Mouse (Mus musculus) lung, postnatal 0 days (tissue): ENCODE measurements around the gene Smyd5. TPM values are rescaled to one million over a fixed set of nuclear protein-coding genes. Genes with fewer than 3 reads are reported as not detected.
A peak's percentile ranks its signal among the peaks of the same experiment; 100 is the strongest.

Experiments
- ATAC-seq: fragments of 200-750 bp; cut with Nextera tagmentation; 2 replicates; pipeline ENCODE4 v1.8.0; 2017; ENCODE audit warnings: moderate library complexity
- DNase-seq: peaks from one replicate; pipeline ENCODE4 v3.0.0-alpha.2; 2016; ENCODE audit warnings: low spot score
- H3K27ac ChIP-seq: fragments of 300-500 bp; sonication (generic); 2 replicates; pipeline ENCODE4 v1.5.1; 2014; ENCODE audit warnings: antibody characterized with exemption, mild to moderate bottlenecking, low read length, mixed read lengths
- H3K27me3 ChIP-seq: fragments of 300-500 bp; sonication (generic); replicated peaks from 2 replicates; pipeline ENCODE4 v1.6.1; 2014; ENCODE audit warnings: low read length, mixed read lengths; ENCODE audit not compliant: insufficient read depth
- H3K36me3 ChIP-seq: fragments of 300-500 bp; sonication (generic); 2 replicates; pipeline ENCODE4 v1.6.1; 2014; ENCODE audit warnings: low read length, mixed read lengths; ENCODE audit not compliant: insufficient read depth
- H3K4me1 ChIP-seq: fragments of 300-500 bp; sonication (generic); 2 replicates; pipeline ENCODE4 v1.6.1; 2014; ENCODE audit warnings: antibody characterized with exemption, low read depth, low read length, mixed read lengths; ENCODE audit not compliant: insufficient read depth
- H3K4me2 ChIP-seq: fragments of 300-500 bp; sonication (generic); replicated peaks from 2 replicates; pipeline ENCODE4 v1.6.1; 2014; ENCODE audit warnings: low read depth, mild to moderate bottlenecking, low read length, moderate library complexity, mixed read lengths
- H3K4me3 ChIP-seq: fragments of 300-500 bp; sonication (generic); 2 replicates; pipeline ENCODE4 v1.5.1; 2014; ENCODE audit warnings: low read depth, low read length
- H3K9ac ChIP-seq: fragments of 300-500 bp; sonication (generic); replicated peaks from 2 replicates; pipeline ENCODE4 v1.6.1; 2014; ENCODE audit warnings: low read depth, mild to moderate bottlenecking
- H3K9me3 ChIP-seq: fragments of 300-500 bp; sonication (generic); 2 replicates; pipeline ENCODE4 v1.6.1; 2016; ENCODE audit warnings: low read length, mixed read lengths
- CTCF ChIP-seq: IDR thresholded peaks from 2 replicates; pipeline ENCODE4 v1.5.1; 2016; ENCODE audit warnings: antibody characterized with exemption, mild to moderate bottlenecking
- EP300 ChIP-seq: IDR thresholded peaks from 2 replicates; pipeline ENCODE4 v1.6.1; 2016; ENCODE audit warnings: antibody characterized with exemption, mild to moderate bottlenecking, control low read depth
- WGBS: fragments of 180-500 bp; shearing (Covaris S2); extraction: QIAGEN DNeasy Blood & Tissue Kit; methylation state at CpG from one replicate; pipeline ENCODE4 v1.1.7; 2014; 5-methylcytosine and 5-hydroxymethylcytosine counted together
- polyA plus RNA-seq: library from polyadenylated mRNA; unstranded; fragments of >200 nt; fragmentation: Nextera tagmentation; extraction: Ambion mirVana; gene quantifications from 2 replicates; pipeline ENCODE4 v1.2.1, GENCODE M21; 2015

Gene Smyd5
- polyA plus RNA-seq, 1 experiment from 2014 or later = 13.3 TPM

- ATAC-seq = no peak
- TF ChIP-seq EP300 = no peak
- no peak for TF ChIP-seq CTCF
- Histone ChIP-seq H3K4me3 (no peak overlapping the region), H3K9ac (no peak overlapping the region), H3K27ac (no peak overlapping the region), H3K27me3 (no peaks in the 10 kb centered on the region), H3K4me1 (no peaks in the 10 kb centered on the region), H3K9me3 (no peaks in the 10 kb centered on the region), H3K4me2 (no peak overlapping the region), H3K36me3 (no peaks in the 10 kb centered on the region)
- WGBS = 34% methylated on average over 5 of the region's 5 CpGs
- DNase-seq = no peak
These were observed 32.1 kb upstream of the Smyd5 start for GRCm38 (mm10) chr6:85399715-85400114.

GRCm38 (mm10) chr6:85402613-85403012, 29.2 kb upstream of the Smyd5 start:
- Histone ChIP-seq H3K4me1 (no peaks in the 10 kb centered on the region), H3K4me2 (no peak overlapping the region), H3K27ac (no peak overlapping the region), H3K36me3 (no peaks in the 10 kb centered on the region), H3K9ac (no peak overlapping the region), H3K27me3 (no peaks in the 10 kb centered on the region), H3K4me3 (no peak overlapping the region), H3K9me3 (no peaks in the 10 kb centered on the region)
- no peak for TF ChIP-seq CTCF
- no peak for TF ChIP-seq EP300
- WGBS = 32% methylated on average over 2 of the region's 2 CpGs
- ATAC-seq (no peak; the same call in 1 of the 2 replicates), DNase-seq (no peak)

GRCm38 (mm10) chr6:85403039-85403438, 28.8 kb upstream of the Smyd5 start:
- WGBS = 76% methylated on average over 10 of the region's 10 CpGs

GRCm38 (mm10) chr6:85409003-85409402, 22.8 kb upstream of the Smyd5 start:
- 8% methylated on average over 28 of the region's 31 CpGs for WGBS
- Histone ChIP-seq H3K4me1 (no peaks in the 10 kb centered on the region), H3K27me3 (peaks cover 18% of the 10 kb centered on the region; the same call in 1 of the 2 replicates), H3K9ac (no peak overlapping the region), H3K4me3 (no peak overlapping the region), H3K27ac (no peak overlapping the region), H3K36me3 (no peaks in the 10 kb centered on the region), H3K4me2 (no peak overlapping the region), H3K9me3 (no peaks in the 10 kb centered on the region)
- ATAC-seq (no peak), DNase-seq (no peak)
- no peak for TF ChIP-seq CTCF
- TF ChIP-seq EP300 = no peak

More at GRCm38 (mm10) chr6:85403039-85403438, 28.8 kb upstream of the Smyd5 start:
- H3K27ac ChIP-seq = no peak overlapping the region
- H3K9ac ChIP-seq = no peak overlapping the region
- no peak for DNase-seq
- no peaks in the 10 kb centered on the region for H3K27me3 ChIP-seq
- no peaks in the 10 kb centered on the region for H3K36me3 ChIP-seq
- H3K4me3 ChIP-seq = no peak overlapping the region
- no peak overlapping the region for H3K4me2 ChIP-seq
- no peaks in the 10 kb centered on the region for H3K4me1 ChIP-seq
- TF ChIP-seq CTCF = no peak
- no peak for TF ChIP-seq EP300
- ATAC-seq = no peak
- H3K9me3 ChIP-seq = no peaks in the 10 kb centered on the region

GRCm38 (mm10) chr6:85410771-85411273, 21.0 kb upstream of the Smyd5 start:
- DNase-seq (peak; percentile 89), ATAC-seq (peak; percentile 87)
- Histone ChIP-seq H3K4me1 (no peaks in the 10 kb centered on the region), H3K27ac (no peak overlapping the region), H3K4me3 (no peak overlapping the region), H3K4me2 (no peak overlapping the region), H3K9me3 (no peaks in the 10 kb centered on the region), H3K36me3 (no peaks in the 10 kb centered on the region), H3K9ac (no peak overlapping the region), H3K27me3 (peaks cover 18% of the 10 kb centered on the region; the same call in 1 of the 2 replicates)
- TF ChIP-seq CTCF (peak; percentile 82), EP300 (no peak)
- 10% methylated on average over 13 of the region's 13 CpGs for WGBS

GRCm38 (mm10) chr6:85415829-85416228, 16.0 kb upstream of the Smyd5 start:
- ATAC-seq = peak; percentile 83
- no peaks in the 10 kb centered on the region for H3K36me3 ChIP-seq
- peak overlapping the region; percentile 74 for H3K27ac ChIP-seq
- H3K4me3 ChIP-seq = no peak overlapping the region
- H3K4me1 ChIP-seq = no peaks in the 10 kb centered on the region; the same call in 1 of the 2 replicates
- H3K4me2 ChIP-seq = no peak overlapping the region
- TF ChIP-seq EP300 (peak; percentile 60), CTCF (peak; percentile 37)
- H3K9me3 ChIP-seq = no peaks in the 10 kb centered on the region
- H3K9ac ChIP-seq = no peak overlapping the region
- H3K27me3 ChIP-seq = no peaks in the 10 kb centered on the region
- DNase-seq = peak; percentile 86
- WGBS = 23% methylated on average over 2 of the region's 3 CpGs

- no peaks in the 10 kb centered on the region; the same call in 1 of the 2 replicates for H3K4me1 ChIP-seq
- peak; percentile 53; the same call in 1 of the 2 replicates for TF ChIP-seq EP300
- no peak for TF ChIP-seq CTCF
- H3K36me3 ChIP-seq = no peaks in the 10 kb centered on the region
- 49% methylated on average over 2 of the region's 2 CpGs for WGBS
- DNase-seq = peak; percentile 71
- H3K27me3 ChIP-seq = no peaks in the 10 kb centered on the region
- peak; percentile 79 for ATAC-seq
- no peak overlapping the region for H3K4me3 ChIP-seq
- no peak overlapping the region for H3K9ac ChIP-seq
- H3K9me3 ChIP-seq = no peaks in the 10 kb centered on the region
- no peak overlapping the region for H3K4me2 ChIP-seq
- H3K27ac ChIP-seq = peak overlapping the region; percentile 57; the same call in 1 of the 2 replicates
These were observed 12.6 kb upstream of the Smyd5 start for GRCm38 (mm10) chr6:85419150-85419549.
